Mouse (Mus musculus) E14TG2a.4 (cell line): Measurements from ENCODE around the gene Eif4a3.
A peak's percentile ranks its signal among the peaks of the same experiment; 100 is the strongest.

ENCODE experiments used
- CTCF ChIP-seq: conservative IDR thresholded peaks from 2 replicates; pipeline ENCODE4 v1.5.1; 2014; ENCODE audit warnings: low read length
- NANOG ChIP-seq: IDR thresholded peaks from 2 replicates; pipeline ENCODE4 v1.6.1; 2014; ENCODE audit warnings: borderline replicate concordance, low read length, mixed read lengths
- POU5F1 ChIP-seq: IDR thresholded peaks from 2 replicates; pipeline ENCODE4 v1.6.1; 2014; ENCODE audit warnings: low read length, borderline replicate concordance

- TF ChIP-seq CTCF = peak; percentile 13; the same call in 1 of the 2 replicates
- TF ChIP-seq NANOG = no peak
- no peak for TF ChIP-seq POU5F1
Observed at GRCm38 (mm10) chr11:119331970-119332369, 32.1 kb upstream of the Eif4a3 start.
